Mouse (Mus musculus) brain, embryonic 14.5 days (tissue): ENCODE measurements around the gene Fam71e2.

Experiments used
- CTCF ChIP-seq: fragments of 200-500 bp; IDR thresholded peaks from 2 replicates; pipeline ENCODE4 v1.5.1; 2012; ENCODE audit warnings: inconsistent platforms, mild to moderate bottlenecking, moderate library complexity, borderline replicate concordance; ENCODE audit not compliant: insufficient read depth, insufficient read length; ENCODE audit errors: extremely low read depth
- POLR2A ChIP-seq: fragments of 200-500 bp; IDR thresholded peaks from 2 replicates; pipeline ENCODE4 v1.6.1; 2012; ENCODE audit warnings: mild to moderate bottlenecking, inconsistent platforms, borderline replicate concordance; ENCODE audit not compliant: poor library complexity, insufficient read depth, insufficient read length, severe bottlenecking; ENCODE audit errors: extremely low read depth

- TF ChIP-seq CTCF: no peak
- TF ChIP-seq POLR2A: no peak
Measured at GRCm38 (mm10) chr7:4782759-4783158, 11.7 kb upstream of the Fam71e2 start, which contains the start of the genes Il11 and Tmem190.
